Mouse (Mus musculus): ENCODE results near the gene Bet1l. TPM values are rescaled to one million over a fixed set of nuclear protein-coding genes. Genes with fewer than 3 reads are reported as not detected.

The Bet1l gene
- polyA plus RNA-seq, 1 experiment from 2014 or later = 42.4 TPM

GRCm38 (mm10) chr7:140840750-140841735 lies 16.3 kb downstream of the Bet1l start:
- H3K9ac ChIP-seq = no peak overlapping the region
- WGBS = 38% methylated on average over 19 of the region's 19 CpGs
- no peak overlapping the region for H3K4me2 ChIP-seq
- no peak overlapping the region for H3K4me3 ChIP-seq
- H3K36me3 ChIP-seq = no peaks in the 10 kb centered on the region
- no peaks in the 10 kb centered on the region for H3K9me3 ChIP-seq
- no peak for ATAC-seq (ENCODE audit: low read depth)
- H3K27me3 ChIP-seq = peaks cover 36% of the 10 kb centered on the region
- no peak overlapping the region for H3K27ac ChIP-seq (replicated peaks)
- no peaks in the 10 kb centered on the region for H3K4me1 ChIP-seq (replicated peaks)

- no peaks in the 10 kb centered on the region for H3K9me3 ChIP-seq
- H3K27ac ChIP-seq (replicated peaks) = no peak overlapping the region
- no peaks in the 10 kb centered on the region for H3K36me3 ChIP-seq
- 69% methylated on average over 5 of the region's 5 CpGs for WGBS
- peaks cover 36% of the 10 kb centered on the region for H3K27me3 ChIP-seq
- H3K4me3 ChIP-seq = no peak overlapping the region
- no peak for ATAC-seq (ENCODE audit: low read depth)
- H3K9ac ChIP-seq = no peak overlapping the region
- no peak overlapping the region for H3K4me2 ChIP-seq
- no peaks in the 10 kb centered on the region for H3K4me1 ChIP-seq (replicated peaks)
These were observed 17.8 kb downstream of the Bet1l start for GRCm38 (mm10) chr7:140839556-140839955.

- no peak overlapping the region for H3K4me2 ChIP-seq
- H3K36me3 ChIP-seq = no peaks in the 10 kb centered on the region
- H3K27me3 ChIP-seq = peaks cover 18% of the 10 kb centered on the region
- H3K4me3 ChIP-seq = no peak overlapping the region
- H3K9ac ChIP-seq = no peak overlapping the region
- ATAC-seq (ENCODE audit: low read depth) = no peak
- no peak overlapping the region for H3K27ac ChIP-seq (replicated peaks)
- H3K4me1 ChIP-seq (replicated peaks) = no peaks in the 10 kb centered on the region
- whole genome bisulfite sequencing = 89% methylated on average over 9 of the region's 9 CpGs
- no peaks in the 10 kb centered on the region for H3K9me3 ChIP-seq
These were observed 20.9 kb downstream of the Bet1l start for GRCm38 (mm10) chr7:140836243-140837115.

- 92% methylated on average over 2 of the region's 2 CpGs for WGBS
- Histone ChIP-seq H3K9me3 (no peaks in the 10 kb centered on the region), H3K4me3 (no peak overlapping the region), H3K9ac (no peak overlapping the region), H3K36me3 (no peaks in the 10 kb centered on the region), H3K4me2 (no peak overlapping the region), H3K27ac (replicated peaks) (no peak overlapping the region), H3K4me1 (replicated peaks) (no peaks in the 10 kb centered on the region), H3K27me3 (peaks cover 12% of the 10 kb centered on the region)
- ATAC-seq (ENCODE audit: low read depth) = no peak
These were observed 21.7 kb downstream of the Bet1l start for GRCm38 (mm10) chr7:140835758-140836087.

GRCm38 (mm10) chr7:140834968-140835757 lies 22.2 kb downstream of the Bet1l start, which contains the start of gene Urah:
Urah (plus strand) TSS chr7:140835018.
- WGBS = 49% methylated on average over 20 of the region's 20 CpGs

GRCm38 (mm10) chr7:140833341-140833740 lies 24.0 kb downstream of the Bet1l start:
- Histone ChIP-seq H3K36me3 (no peaks in the 10 kb centered on the region), H3K27ac (replicated peaks) (no peak overlapping the region), H3K4me2 (no peak overlapping the region), H3K4me1 (replicated peaks) (no peaks in the 10 kb centered on the region), H3K27me3 (no peaks in the 10 kb centered on the region), H3K9ac (no peak overlapping the region), H3K9me3 (no peaks in the 10 kb centered on the region), H3K4me3 (no peak overlapping the region)
- WGBS = 85% methylated on average over 4 of the region's 4 CpGs
- no peak for ATAC-seq (ENCODE audit: low read depth)

More at GRCm38 (mm10) chr7:140834968-140835757, 22.2 kb downstream of the Bet1l start, which contains the start of gene Urah:
- Histone ChIP-seq H3K4me2 (no peak within 1 kb of the TSS), H3K27me3 (0 out of 2 replicates have a peak, but pooled peaks cover 7% of the 10 kb centered on the region), H3K4me1 (replicated peaks) (no peaks in the 10 kb centered on the region), H3K4me3 (no peak within 1 kb of the TSS), H3K9me3 (no peaks in the 10 kb centered on the region), H3K9ac (no peak within 1 kb of the TSS), H3K27ac (replicated peaks) (no peak within 1 kb of the TSS), H3K36me3 (no peaks in the 10 kb centered on the region)
- no peak for ATAC-seq (ENCODE audit: low read depth)

GRCm38 (mm10) chr7:140831447-140831846 lies 25.9 kb downstream of the Bet1l start:
- H3K4me1 ChIP-seq (replicated peaks) = no peaks in the 10 kb centered on the region
- no peaks in the 10 kb centered on the region for H3K36me3 ChIP-seq
- no peak overlapping the region for H3K9ac ChIP-seq
- no peak overlapping the region for H3K4me3 ChIP-seq
- WGBS = 73% methylated on average over 6 of the region's 6 CpGs
- no peaks in the 10 kb centered on the region for H3K27me3 ChIP-seq
- no peak for ATAC-seq (ENCODE audit: low read depth)
- no peak overlapping the region for H3K27ac ChIP-seq (replicated peaks)
- no peaks in the 10 kb centered on the region for H3K9me3 ChIP-seq
- no peak overlapping the region for H3K4me2 ChIP-seq

GRCm38 (mm10) chr7:140828171-140828881 lies 29.1 kb downstream of the Bet1l start:
- Histone ChIP-seq H3K4me2 (no peak overlapping the region), H3K4me1 (replicated peaks) (no peaks in the 10 kb centered on the region), H3K4me3 (no peak overlapping the region), H3K27me3 (no peaks in the 10 kb centered on the region), H3K27ac (replicated peaks) (no peak overlapping the region), H3K9me3 (no peaks in the 10 kb centered on the region), H3K36me3 (no peaks in the 10 kb centered on the region), H3K9ac (no peak overlapping the region)
- WGBS = 49% methylated on average over 8 of the region's 8 CpGs
- ATAC-seq (ENCODE audit: low read depth) = peak; percentile 32; the same call in 1 of the 2 replicates

GRCm38 (mm10) chr7:140822731-140823130 lies 34.6 kb downstream of the Bet1l start:
- no peaks in the 10 kb centered on the region for H3K9me3 ChIP-seq
- H3K27ac ChIP-seq (replicated peaks) = no peak overlapping the region
- H3K36me3 ChIP-seq = peaks cover 5% of the 10 kb centered on the region
- H3K4me3 ChIP-seq = no peak overlapping the region
- no peak overlapping the region for H3K9ac ChIP-seq
- no peak overlapping the region for H3K4me2 ChIP-seq
- no peak for ATAC-seq (ENCODE audit: low read depth)
- H3K4me1 ChIP-seq (replicated peaks) = peaks cover 18% of the 10 kb centered on the region
- WGBS = 87% methylated on average over 4 of the region's 4 CpGs
- 0 out of 2 replicates have a peak, but pooled peaks cover 4% of the 10 kb centered on the region for H3K27me3 ChIP-seq

GRCm38 (mm10) chr7:140821653-140822329 lies 35.6 kb downstream of the Bet1l start, which contains the start of gene Zfp941:
Zfp941 (minus strand) TSS chr7:140822178.
- peaks cover 11% of the 10 kb centered on the region for H3K36me3 ChIP-seq
- H3K27me3 ChIP-seq = 0 out of 2 replicates have a peak, but pooled peaks cover 4% of the 10 kb centered on the region
- H3K27ac ChIP-seq (replicated peaks) = peak within 1 kb of the TSS; percentile 90
- peak within 1 kb of the TSS; percentile 64 for H3K4me3 ChIP-seq
- peak within 1 kb of the TSS; percentile 78 for H3K9ac ChIP-seq
- WGBS = 2% methylated on average over 21 of the region's 21 CpGs
- H3K9me3 ChIP-seq = no peaks in the 10 kb centered on the region
- peaks cover 18% of the 10 kb centered on the region for H3K4me1 ChIP-seq (replicated peaks)
- peak; percentile 93 for ATAC-seq (ENCODE audit: low read depth)
- H3K4me2 ChIP-seq = peak within 1 kb of the TSS; percentile 66

All from neural tube, embryonic 13.5 days (tissue).